In the genomic region with DNA sequence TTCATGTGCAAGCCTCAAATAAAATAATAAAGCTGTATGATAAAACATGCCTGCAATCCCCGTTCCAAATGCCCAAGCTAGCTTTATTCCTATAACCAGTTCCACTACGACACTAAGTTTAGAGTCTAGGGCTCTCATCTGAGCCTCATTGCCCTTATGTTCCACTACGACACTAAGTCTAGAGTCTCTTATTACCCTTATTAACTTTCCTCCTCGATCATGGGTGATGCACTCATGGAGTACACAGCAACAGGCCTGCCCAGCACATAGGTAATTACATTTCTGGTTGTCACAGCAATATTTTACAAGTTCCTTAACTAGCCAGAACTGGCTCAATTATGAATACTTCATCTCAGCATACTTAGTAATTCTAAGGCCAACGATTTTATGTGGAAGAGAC, we compare ENCODE assay signal across 23 mouse cellular contexts.
"Had no signal": no experiment of that assay in that cellular context is flagged by ENCODE, and none has a peak within 500 bp of the region (broad histone marks: within the 10 kb centered on the region; RNA-seq: fewer than 3 reads in every experiment).

No protein-coding gene starts in this region.

- H3K9me3 ChIP-seq: midbrain, embryonic 12.5 days; midbrain, embryonic 15.5 days; neural tube, embryonic 13.5 days; stomach, embryonic 15.5 days had no signal

- H3K36me3 ChIP-seq: midbrain, embryonic 12.5 days; midbrain, embryonic 15.5 days; neural tube, embryonic 13.5 days; stomach, embryonic 15.5 days had no signal

- ATAC-seq: liver, postnatal 0 days; lung, postnatal 0 days; midbrain, embryonic 15.5 days had no signal

- H3K4me3 ChIP-seq: left cerebral cortex, adult 2 months; midbrain, embryonic 12.5 days; midbrain, embryonic 15.5 days; neural tube, embryonic 13.5 days; stomach, embryonic 15.5 days had no signal

- H3K4me2 ChIP-seq: liver, embryonic 11.5 days; lung, embryonic 14.5 days; midbrain, embryonic 12.5 days; midbrain, embryonic 15.5 days; neural tube, embryonic 13.5 days; stomach, embryonic 15.5 days had no signal

- H3K9ac ChIP-seq: liver, embryonic 14.5 days; liver, postnatal 0 days; lung, embryonic 14.5 days; midbrain, embryonic 12.5 days; midbrain, embryonic 15.5 days; neural tube, embryonic 13.5 days; stomach, embryonic 15.5 days had no signal

- H3K27me3 ChIP-seq: midbrain, embryonic 12.5 days; midbrain, embryonic 15.5 days; neural tube, embryonic 13.5 days; stomach, embryonic 15.5 days had no signal

- DNase-seq: kidney, adult 18-20 months; kidney, adult 9 months; kidney, postnatal 14 days; kidney, postnatal 4 days; layer of hippocampus, adult 9-11 months; layer of hippocampus, postnatal 36 days; left cerebral cortex, postnatal 4 days; liver, postnatal 0 days; lung, embryonic 14.5 days; retina, postnatal 1 day; right cerebral cortex, postnatal 25 days; spleen, adult 18-20 months; thymus, adult 18-20 months; thymus, postnatal 25 days had no signal

- H3K27ac ChIP-seq: left cerebral cortex, adult 2 months; liver, embryonic 14.5 days; macrophage; midbrain, embryonic 12.5 days; midbrain, embryonic 15.5 days; neural tube, embryonic 13.5 days had no signal
